Mouse (Mus musculus): ENCODE measurements around the gene Gm10447.

DNA sequence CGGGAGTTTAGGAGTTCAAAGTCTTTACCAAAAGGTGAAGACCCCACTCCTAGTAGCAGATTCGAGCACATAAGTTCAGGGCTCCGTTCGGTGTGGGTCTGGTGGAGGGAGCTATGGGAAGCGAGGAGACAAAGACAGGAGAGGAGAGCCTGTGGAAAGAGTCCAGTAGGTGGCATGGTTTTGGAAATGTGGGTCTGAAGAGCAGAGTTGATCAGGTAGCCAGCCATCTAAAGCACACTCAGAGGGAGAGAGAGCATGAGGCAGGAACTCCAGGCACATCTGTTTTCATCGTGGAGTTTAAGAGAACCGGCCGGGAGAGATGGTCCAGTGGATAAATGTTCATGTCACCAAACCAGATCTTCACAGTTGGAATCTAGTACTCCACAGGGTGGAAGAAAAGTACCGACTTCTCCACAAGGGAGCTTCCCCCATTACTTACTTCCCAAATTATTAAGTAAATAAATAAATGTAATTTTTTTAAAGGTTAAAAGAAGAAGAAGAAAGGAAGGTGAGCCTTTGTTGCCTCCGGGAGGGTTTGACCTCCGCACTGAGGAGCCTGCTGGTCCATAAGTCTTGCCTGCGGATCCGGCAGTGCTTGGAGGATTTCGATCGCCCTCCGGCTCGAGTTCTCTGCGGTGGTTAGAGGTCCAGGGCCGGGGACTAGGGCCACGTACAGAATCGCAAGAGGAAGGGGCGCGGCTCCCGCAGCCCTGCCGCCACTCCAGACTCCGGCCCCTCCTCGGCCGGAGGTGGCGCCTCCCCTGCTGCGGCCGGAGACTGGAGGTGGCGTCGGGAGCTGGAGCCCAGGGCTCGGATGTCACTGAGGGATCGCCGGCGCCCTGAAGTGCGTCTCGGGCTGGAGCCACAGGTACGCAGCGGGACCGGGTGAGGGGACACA lies at the start of gene Gm10447, which contains the start of gene Shroom1:
- TF ChIP-seq USF1 (IDR thresholded peaks at IDR 0.05; ENCODE audit: low read depth), result no peak
- TF ChIP-seq POLR2AphosphoS2 (IDR thresholded peaks at IDR 0.05; ENCODE audit: insufficient read length, low read depth), result no peak
- peak; percentile 61 for TF ChIP-seq POLR2A (IDR thresholded peaks at IDR 0.05; ENCODE audit: insufficient read length, low read depth)
- no peak for TF ChIP-seq TCF12 (IDR thresholded peaks at IDR 0.05; ENCODE audit: insufficient read depth, poor library complexity, severe bottlenecking)
- TF ChIP-seq MYOD1 (IDR thresholded peaks at IDR 0.05; ENCODE audit: control insufficient read depth in 1 of 3, insufficient read length in 2 of 3, low read depth in 2 of 3), result no peak
- no peak for TF ChIP-seq MAX (IDR thresholded peaks at IDR 0.05; ENCODE audit: low read depth)

Measured in myocyte (in vitro differentiated cells).